Mouse (Mus musculus) liver, embryonic 14.5 days (tissue): ENCODE measurements around the gene Ankdd1b.

Source experiments
- CTCF ChIP-seq: IDR thresholded peaks from 2 replicates; pipeline ENCODE4 v1.5.1; 2016; ENCODE audit warnings: antibody characterized with exemption, low read depth, control low read depth
- EP300 ChIP-seq: IDR thresholded peaks from 2 replicates; pipeline ENCODE4 v1.6.1; 2016; ENCODE audit warnings: antibody characterized with exemption, low read depth

- TF ChIP-seq CTCF = no peak
- TF ChIP-seq EP300 = no peak
Observed at GRCm38 (mm10) chr13:96487968-96488367, 17.0 kb upstream of the Ankdd1b start.
